Mouse (Mus musculus) megakaryocyte, embryonic 14.5 days (primary cell): Measurements from ENCODE around the gene Dusp16.

Experiments used
- FLI1 ChIP-seq: IDR thresholded peaks from 2 replicates; pipeline ENCODE4 v1.6.1; 2012; ENCODE audit warnings: low read length, inconsistent platforms, mixed read lengths
- GATA1 ChIP-seq: IDR thresholded peaks from 3 replicates; pipeline ENCODE4 v1.6.1; 2012; ENCODE audit warnings: mixed read lengths, low read length, inconsistent platforms, borderline replicate concordance

DNA sequence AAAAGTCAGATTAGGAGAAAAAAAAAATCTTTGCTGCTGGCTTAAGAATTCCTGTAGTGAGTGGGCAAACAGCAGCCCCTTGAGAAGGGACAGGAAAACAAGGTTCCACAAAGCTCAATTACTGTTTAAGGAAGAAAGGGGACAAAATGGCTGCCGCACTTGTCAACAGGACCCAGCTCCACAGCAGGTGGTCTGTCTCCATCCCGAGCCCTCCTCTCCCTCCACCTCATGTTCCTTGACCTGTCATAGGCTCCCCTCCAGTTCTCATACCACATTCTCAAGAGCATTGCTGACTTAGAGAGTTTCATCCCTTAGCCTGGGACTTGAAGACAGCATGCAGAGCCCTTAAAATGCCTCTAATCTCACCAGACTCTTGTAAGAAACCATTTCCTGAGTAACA lies 30.6 kb downstream of the Dusp16 start:
- TF ChIP-seq GATA1 (no peak), FLI1 (no peak)
